Mouse (Mus musculus) gastrocnemius, adult 8-10 months (tissue): ENCODE results near the gene Olfr1287. TPM values are rescaled to one million over a fixed set of nuclear protein-coding genes. Genes with fewer than 3 reads are reported as not detected.

Experiments
- DNase-seq, 2 experiments: peaks; one replicate each; pipeline ENCODE4 v3.0.0; 2022; ENCODE audit warnings: low spot score in 2 of 2
- total RNA-seq, 4 experiments: library from RNA; stranded (reverse); gene quantifications; 2 replicates each; pipeline ENCODE4 v1.2.4; 2022

Gene Olfr1287
- total RNA-seq: not detected

DNA sequence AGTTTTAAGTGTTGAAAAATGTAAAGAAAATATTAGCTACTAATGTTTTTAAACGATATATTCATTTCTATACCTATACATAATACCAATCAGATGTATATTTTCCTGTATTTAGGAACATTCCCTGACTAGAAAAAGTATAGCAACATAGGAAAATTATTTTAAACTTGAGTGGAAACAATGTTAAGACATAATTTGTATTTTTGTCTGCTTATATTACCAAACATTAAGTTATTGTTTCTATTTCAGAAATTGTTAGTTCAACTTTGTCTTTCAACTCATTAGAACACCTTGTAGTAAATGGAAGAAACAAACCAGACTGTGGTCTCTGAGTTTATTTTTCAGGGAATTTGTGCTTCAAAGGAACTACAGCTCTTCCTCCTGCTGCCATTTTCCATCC, at the start of gene Olfr1287:
Olfr1287 (plus strand) TSS at position 301 of the 400 bp plus-strand sequence.
- no peak for DNase-seq

GRCm38 (mm10) chr2:111422931-111423330, 26.0 kb upstream of the Olfr1287 start, which contains the start of gene Olfr1286:
TSS of gene Olfr1286 (minus strand) at chr2:111423115.
- DNase-seq: no peak

DNA sequence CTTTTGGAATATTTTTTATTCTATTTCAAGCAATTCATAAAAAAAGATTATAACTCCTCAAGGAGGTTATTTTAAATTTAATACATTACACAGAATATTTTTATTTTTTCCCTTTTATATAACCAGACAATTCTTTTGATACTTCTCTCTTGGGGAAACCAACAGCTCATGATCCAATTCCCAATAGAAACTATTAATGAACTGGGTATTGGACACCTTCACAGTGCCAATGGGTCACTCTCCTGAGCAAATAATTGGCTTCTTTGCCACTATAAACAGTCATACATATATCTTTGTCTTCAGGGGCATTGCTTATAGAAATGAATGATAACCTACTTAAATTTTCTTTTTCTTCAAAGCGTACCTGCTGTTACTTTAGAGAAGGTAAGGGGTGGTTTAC, 24.9 kb downstream of the Olfr1287 start, which contains the start of gene Olfr1288:
Olfr1288 (plus strand) TSS at position 301 of the 400 bp plus-strand sequence.
- no peak for DNase-seq

- no peak for DNase-seq
Observed at GRCm38 (mm10) chr2:111480519-111480918, 31.6 kb downstream of the Olfr1287 start, which contains the start of gene Olfr1289. TSS of gene Olfr1289 (plus strand) at chr2:111480819.

- no peak for DNase-seq
Observed at GRCm38 (mm10) chr2:111493729-111494128, 44.8 kb downstream of the Olfr1287 start, which contains the start of gene Olfr1290. TSS of gene Olfr1290 (minus strand) at chr2:111493829.

DNA sequence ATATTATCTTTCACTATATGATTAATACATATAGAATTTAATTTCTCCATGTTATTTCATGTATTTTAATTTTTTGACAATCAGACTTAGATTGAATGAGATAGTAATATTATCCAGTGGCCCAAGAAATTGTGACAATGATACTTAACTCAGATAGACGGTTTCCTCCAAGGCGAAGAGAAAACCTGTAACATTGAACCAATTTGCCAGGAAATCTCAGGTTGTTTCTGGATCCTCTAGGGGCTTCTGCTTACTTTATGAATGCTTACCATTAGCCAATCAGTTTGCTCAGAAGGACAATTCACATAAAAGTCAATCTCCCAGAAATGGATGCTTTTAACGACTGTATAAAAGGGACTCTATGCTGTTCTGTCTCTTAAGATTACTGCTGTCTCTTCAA, 47.9 kb downstream of the Olfr1287 start, which contains the start of gene Olfr1291-ps1:
Olfr1291-ps1 (plus strand) TSS at position 301 of the 400 bp plus-strand sequence.
- no peak for DNase-seq

Other genes starting within 250 kb of the Olfr1287 start
- not detected for gene 4930430A15Rik, start 219.5 kb upstream of the Olfr1287 start, total RNA-seq
- not detected for gene Olfr1275, start 213.9 kb upstream of the Olfr1287 start, total RNA-seq
- not detected for gene Olfr1276, start 194.6 kb upstream of the Olfr1287 start, total RNA-seq
- gene Olfr1277, start 175.0 kb upstream of the Olfr1287 start, total RNA-seq: not detected
- gene Olfr1278, start 159.0 kb upstream of the Olfr1287 start, total RNA-seq: not detected
- not detected for gene Olfr1279, start 148.5 kb upstream of the Olfr1287 start, total RNA-seq
- gene Olfr1280, start 135.1 kb upstream of the Olfr1287 start, total RNA-seq: not detected
- gene Olfr1281, start 122.6 kb upstream of the Olfr1287 start, total RNA-seq: not detected
- gene Olfr1282, start 113.1 kb upstream of the Olfr1287 start, total RNA-seq: not detected
- gene Olfr1283, start 82.4 kb upstream of the Olfr1287 start, total RNA-seq: not detected
- gene Olfr1284, start 73.6 kb upstream of the Olfr1287 start, total RNA-seq: not detected
- not detected for gene Olfr1286, start 26.0 kb upstream of the Olfr1287 start, total RNA-seq
- not detected for gene Olfr1288, start 25.0 kb downstream of the Olfr1287 start, total RNA-seq
- gene Olfr1289, start 31.7 kb downstream of the Olfr1287 start, total RNA-seq: not detected
- gene Olfr1290, start 44.7 kb downstream of the Olfr1287 start, total RNA-seq: not detected
- gene Olfr1291-ps1, start 48.0 kb downstream of the Olfr1287 start, total RNA-seq: not detected
- not detected for gene Olfr1293-ps, start 76.1 kb downstream of the Olfr1287 start, total RNA-seq
- not detected for gene Olfr1294, start 91.1 kb downstream of the Olfr1287 start, total RNA-seq
- gene Olfr1295, start 120.5 kb downstream of the Olfr1287 start, total RNA-seq: not detected
- not detected for gene Olfr1297, start 177.4 kb downstream of the Olfr1287 start, total RNA-seq
- not detected for gene Olfr1298, start 200.1 kb downstream of the Olfr1287 start, total RNA-seq
- gene Olfr1299, start 212.3 kb downstream of the Olfr1287 start, total RNA-seq: not detected